Mouse (Mus musculus) cerebral cortex, adult 2 months (tissue): ENCODE measurements around the gene Cox8a.

ENCODE experiments used
- WGBS: fragments of 180-500 bp; shearing (Covaris S2); methylation state at CpG from one replicate; pipeline ENCODE4 v1.1.7; 2018; 5-methylcytosine and 5-hydroxymethylcytosine counted together

Gene Cox8a

GRCm38 (mm10) chr19:7183419-7183818 is 34.0 kb downstream of the Cox8a start:
- WGBS: 72% methylated on average over 11 of the region's 11 CpGs

- WGBS: 32% methylated on average over 23 of the region's 23 CpGs
Measured at GRCm38 (mm10) chr19:7182273-7182949, 35.0 kb downstream of the Cox8a start.

GRCm38 (mm10) chr19:7181496-7181895 is 35.9 kb downstream of the Cox8a start:
- WGBS: 64% methylated on average over 7 of the region's 7 CpGs

- WGBS: 79% methylated on average over 8 of the region's 8 CpGs
Measured at GRCm38 (mm10) chr19:7180756-7181405, 36.5 kb downstream of the Cox8a start.

GRCm38 (mm10) chr19:7178841-7179452 is 38.5 kb downstream of the Cox8a start:
- WGBS: 72% methylated on average over 3 of the region's 3 CpGs

- 55% methylated on average over 13 of the region's 13 CpGs for WGBS
Measured at GRCm38 (mm10) chr19:7177804-7178511, 39.5 kb downstream of the Cox8a start.

- 50% methylated on average over 11 of the region's 11 CpGs for WGBS
Measured at GRCm38 (mm10) chr19:7176041-7176696, 41.2 kb downstream of the Cox8a start.

GRCm38 (mm10) chr19:7172051-7172866 is 45.2 kb downstream of the Cox8a start:
- 24% methylated on average over 13 of the region's 13 CpGs for WGBS

GRCm38 (mm10) chr19:7171447-7171846 is 46.0 kb downstream of the Cox8a start:
- 35% methylated on average over 8 of the region's 8 CpGs for WGBS

GRCm38 (mm10) chr19:7170916-7171315 is 46.5 kb downstream of the Cox8a start:
- WGBS: 93% methylated on average over 6 of the region's 6 CpGs

- 75% methylated on average over 2 of the region's 2 CpGs for WGBS
Measured at GRCm38 (mm10) chr19:7168423-7168822, 49.0 kb downstream of the Cox8a start.

GRCm38 (mm10) chr19:7166767-7167166 is 50.6 kb downstream of the Cox8a start:
- WGBS: 24% methylated on average over 6 of the region's 6 CpGs

- WGBS: 3% methylated on average over 15 of the region's 15 CpGs
Measured at GRCm38 (mm10) chr19:7166200-7166711, 51.2 kb downstream of the Cox8a start.

- 1% methylated on average over 77 of the region's 105 CpGs for WGBS
Measured at GRCm38 (mm10) chr19:7165509-7166199, 51.8 kb downstream of the Cox8a start.
